Mouse (Mus musculus): ENCODE data around the gene Hipk2.

DNA sequence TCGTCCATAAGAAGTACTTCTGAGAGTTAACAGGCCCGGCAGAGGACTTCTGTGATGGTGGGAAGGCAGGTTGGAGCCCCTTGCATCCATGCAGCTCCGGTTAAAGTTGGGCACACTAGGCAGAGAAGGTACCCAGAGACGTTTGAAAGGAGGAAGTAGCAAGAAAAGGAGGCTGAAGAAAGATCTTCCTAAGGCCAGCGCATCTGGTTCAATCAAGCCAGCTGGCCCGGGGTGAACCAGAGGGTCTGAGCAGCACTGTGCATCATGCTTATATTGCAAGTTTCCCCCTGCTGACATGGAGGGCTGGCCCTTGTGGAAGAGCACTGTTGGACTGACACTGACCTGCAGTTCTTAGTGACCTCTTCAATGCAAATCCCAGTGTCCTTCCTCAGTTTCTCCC, 6.0 kb upstream of the Hipk2 start:
- TF ChIP-seq CTCF (IDR thresholded peaks at IDR 0.05; ENCODE audit: low read depth): no peak
- no peak for TF ChIP-seq EP300 (optimal IDR thresholded peaks at IDR 0.05)
